Mouse (Mus musculus) thymus, postnatal 14 days (tissue): ENCODE data around the gene Akap5.
A peak's percentile ranks its signal among the peaks of the same experiment; 100 is the strongest.

Source experiments
- DNase-seq: peaks from one replicate; pipeline ENCODE4 v3.0.0; 2021

Gene Akap5

DNA sequence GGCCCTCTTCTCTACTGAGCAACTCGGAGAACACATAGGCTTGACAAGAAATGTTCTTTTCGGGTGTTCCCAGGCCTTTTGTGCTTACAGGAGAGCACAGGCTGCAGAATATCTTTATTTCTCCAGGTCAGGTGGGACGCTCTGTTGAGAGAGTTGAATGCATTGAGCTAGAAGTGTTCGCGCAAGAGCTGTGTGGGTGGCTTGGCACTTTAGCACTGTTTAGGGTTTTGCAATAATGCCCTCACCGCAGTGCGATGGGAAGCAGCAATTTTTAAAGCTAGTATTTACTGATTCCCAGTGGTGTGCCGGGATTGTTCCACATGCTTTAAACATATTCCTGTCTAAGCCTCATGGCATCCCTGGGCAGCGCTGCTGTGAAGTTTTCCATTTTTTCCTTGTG, 13.5 kb upstream of the Akap5 start:
- DNase-seq = no peak

GRCm38 (mm10) chr12:76311951-76312350, 12.7 kb upstream of the Akap5 start:
- DNase-seq = no peak

DNA sequence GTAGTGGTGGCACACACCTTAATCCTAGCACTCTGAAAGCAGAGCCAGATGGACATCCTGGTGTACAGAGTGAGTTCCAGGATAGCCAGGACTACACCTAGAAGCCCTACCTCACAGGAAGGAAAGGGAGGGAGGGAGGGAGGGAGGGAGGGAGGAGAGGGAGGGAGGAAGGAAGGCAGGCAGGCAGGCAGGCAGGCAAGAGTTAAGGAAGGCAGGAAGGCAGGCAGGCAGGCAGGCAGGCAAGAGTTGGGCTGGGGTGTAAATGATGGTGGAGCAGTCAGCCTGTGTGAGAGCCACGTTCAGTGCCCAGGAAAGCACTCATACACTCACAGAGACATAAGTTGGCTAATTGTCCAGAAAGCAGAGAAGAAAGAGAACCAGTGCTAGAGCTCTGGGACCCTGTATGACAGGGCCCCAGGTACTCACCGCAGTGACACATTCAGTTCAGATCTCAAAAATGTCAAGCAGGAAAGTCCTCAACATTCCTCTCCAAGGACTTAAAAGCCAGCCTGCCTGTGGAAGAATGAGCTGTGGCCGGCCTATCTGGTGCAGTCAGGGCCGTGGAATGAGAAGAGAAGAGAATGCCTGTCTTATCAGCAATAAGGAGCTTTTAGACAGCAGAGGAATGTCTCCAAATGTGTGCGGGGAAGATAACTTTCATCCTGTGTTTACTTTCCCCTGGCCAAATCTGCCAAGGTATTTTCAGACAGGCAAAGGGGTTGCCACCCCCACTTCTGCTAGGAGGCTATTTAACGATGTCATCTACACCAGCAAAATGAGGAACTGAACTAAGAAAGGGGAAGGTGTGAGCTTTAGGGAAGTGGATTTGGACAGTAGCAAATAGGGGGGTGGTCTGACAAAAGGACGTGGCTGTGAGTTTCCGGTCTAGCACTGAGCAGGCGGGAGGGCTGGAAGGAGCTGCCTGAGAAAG, 6.1 kb upstream of the Akap5 start:
- no peak for DNase-seq

DNA sequence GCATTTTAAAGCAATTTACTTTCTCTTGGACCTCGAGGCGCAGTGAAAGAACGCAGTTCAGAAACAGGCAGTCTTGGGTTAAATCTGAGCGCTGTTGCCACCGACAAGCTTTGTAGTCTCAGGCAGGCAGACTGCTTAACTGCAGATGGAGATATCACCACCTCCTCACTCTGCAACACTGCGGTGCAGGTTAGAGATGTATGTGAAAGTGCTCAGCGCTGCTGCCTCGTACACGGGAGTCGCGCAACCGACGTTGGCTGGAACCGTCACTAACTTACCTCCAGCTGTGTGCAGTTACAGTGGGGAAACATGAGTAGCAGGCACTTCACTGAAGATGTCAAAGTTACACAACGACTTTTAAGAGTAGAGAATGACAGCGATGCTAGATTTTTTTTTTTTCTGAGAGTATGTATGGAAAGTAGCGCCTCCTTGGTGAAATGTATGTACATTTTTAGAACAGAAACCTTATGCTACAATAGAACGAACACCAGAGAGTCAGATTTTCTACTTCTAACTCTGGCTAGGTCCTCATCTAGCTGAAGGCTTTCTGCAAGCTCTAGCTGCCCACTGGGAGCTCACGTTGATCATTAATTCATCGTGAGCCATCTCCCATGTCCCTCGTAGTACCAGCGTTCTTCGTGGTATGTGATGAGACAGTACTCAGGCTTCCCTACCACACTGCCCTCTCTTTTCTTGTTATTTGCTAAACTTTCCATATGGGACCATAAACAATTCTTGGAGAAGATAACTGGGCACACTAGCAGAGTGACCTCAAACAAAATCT, 1.9 kb downstream of the Akap5 start:
- no peak for DNase-seq

DNA sequence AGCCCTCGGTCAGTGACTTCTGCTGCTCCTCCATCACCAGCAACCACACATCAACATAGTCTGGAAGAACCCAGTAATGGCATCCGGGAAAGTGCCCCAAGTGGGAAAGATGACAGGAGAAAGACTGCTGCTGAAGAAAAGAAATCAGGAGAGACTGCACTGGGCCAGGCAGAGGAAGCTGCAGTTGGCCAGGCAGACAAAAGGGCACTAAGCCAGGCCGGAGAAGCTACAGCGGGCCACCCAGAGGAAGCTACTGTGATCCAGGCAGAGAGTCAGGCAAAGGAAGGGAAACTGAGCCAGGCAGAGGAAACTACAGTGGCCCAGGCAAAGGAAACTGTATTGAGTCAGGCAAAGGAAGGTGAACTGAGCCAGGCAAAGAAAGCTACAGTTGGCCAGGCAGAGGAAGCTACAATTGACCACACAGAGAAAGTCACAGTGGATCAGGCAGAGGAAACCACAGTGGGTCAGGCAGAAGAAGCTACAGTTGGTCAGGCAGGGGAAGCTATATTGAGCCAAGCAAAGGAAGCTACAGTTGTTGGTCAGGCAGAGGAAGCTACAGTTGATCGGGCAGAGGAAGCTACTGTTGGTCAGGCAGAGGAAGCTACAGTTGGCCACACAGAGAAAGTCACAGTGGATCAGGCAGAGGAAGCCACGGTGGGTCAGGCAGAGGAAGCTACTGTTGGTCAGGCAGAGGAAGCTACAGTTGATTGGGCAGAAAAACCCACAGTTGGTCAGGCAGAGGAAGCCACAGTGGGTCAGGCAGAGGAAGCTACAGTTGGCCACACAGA, 4.1 kb downstream of the Akap5 start:
- DNase-seq = no peak

GRCm38 (mm10) chr12:76333688-76334087, 9.0 kb downstream of the Akap5 start:
- no peak for DNase-seq

DNA sequence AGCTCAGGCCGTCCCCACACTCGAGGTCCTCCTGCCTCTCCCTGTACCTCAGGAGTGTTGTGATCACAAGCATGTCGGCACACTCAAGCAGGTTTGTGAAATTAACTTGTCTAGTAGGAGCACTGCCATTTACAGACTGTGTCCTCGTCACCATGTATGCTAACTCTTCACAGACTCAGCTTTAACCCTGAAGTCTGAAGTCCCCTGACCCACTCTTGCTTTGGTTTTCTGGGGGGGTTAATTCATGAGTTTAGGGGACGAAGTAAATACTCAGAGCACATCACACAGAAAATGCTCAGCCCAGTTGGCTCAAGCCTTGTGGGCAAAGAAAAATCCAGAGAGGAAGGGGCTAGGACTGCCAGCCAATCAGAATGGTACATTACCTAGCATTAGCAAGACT, 10.9 kb downstream of the Akap5 start:
- DNase-seq = no peak

GRCm38 (mm10) chr12:76336111-76336965, 11.6 kb downstream of the Akap5 start:
- DNase-seq = no peak

DNA sequence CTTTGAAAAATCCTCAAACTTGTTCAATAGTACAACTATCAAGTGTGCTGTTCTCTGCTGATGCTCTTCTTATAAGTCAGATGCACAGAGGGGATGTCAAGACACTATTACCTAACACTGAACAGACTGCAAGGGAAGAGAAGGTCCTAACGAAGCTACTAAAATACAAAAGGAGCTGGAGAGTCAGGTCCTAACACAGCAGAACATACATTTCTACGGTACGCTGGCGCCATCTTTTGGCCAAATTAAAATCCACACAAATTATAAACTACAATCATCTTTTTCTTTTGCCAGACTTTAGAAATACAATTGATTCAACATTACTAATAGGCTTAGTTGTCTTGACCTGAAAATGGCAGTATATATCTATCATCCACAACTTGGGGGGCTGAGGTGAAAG, 16.4 kb downstream of the Akap5 start:
- DNase-seq = peak; percentile 64

- peak; percentile 66 for DNase-seq
Measured at GRCm38 (mm10) chr12:76345759-76346455, 21.2 kb downstream of the Akap5 start.

DNA sequence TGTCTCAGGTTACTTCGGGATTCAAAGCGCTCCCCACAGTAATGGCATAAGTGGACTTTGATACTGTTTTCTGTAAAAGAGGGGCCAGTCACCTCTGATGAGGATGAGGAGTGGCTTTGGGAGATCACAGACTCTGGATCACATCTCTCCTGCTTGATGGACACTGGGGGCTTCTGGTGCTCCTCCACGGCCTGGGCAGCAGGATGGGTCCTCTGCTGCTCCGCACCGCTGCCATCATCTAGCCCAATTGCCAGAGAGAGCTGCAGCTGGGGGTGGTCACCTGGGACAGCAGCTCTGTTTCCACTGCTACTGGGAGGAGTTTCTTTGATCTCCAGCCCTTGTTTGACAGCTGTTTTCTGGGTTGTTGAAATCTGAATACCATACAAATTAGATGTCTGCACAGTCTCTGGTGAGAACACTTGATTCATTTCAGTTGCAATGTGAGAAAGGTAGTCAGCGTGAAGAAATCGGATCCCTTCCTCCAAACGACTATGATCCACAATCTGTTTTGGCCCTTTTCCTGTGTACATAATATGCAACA, 25.1 kb downstream of the Akap5 start:
- no peak for DNase-seq

DNA sequence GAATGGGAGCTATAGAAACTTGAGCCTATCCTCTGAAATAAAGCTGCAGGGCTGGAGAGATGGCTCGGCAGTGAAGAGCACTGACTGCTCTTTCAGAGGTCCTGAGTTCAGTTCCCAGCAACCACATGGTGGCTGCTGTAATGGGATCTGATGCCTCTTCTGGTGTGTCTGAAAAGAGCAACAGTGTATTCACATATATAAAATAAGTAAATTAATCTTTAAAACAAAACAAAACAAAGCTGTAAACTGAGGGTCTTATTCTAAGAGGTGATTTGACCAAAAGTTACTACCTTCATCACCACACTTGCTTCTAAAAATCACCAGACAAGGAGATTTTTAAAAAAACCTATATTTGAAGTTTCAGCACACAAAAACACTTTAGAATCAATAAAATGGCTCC, 36.2 kb downstream of the Akap5 start:
- no peak for DNase-seq

- DNase-seq = no peak
Measured at GRCm38 (mm10) chr12:76361405-76362302, 37.0 kb downstream of the Akap5 start.

- peak; percentile 52 for DNase-seq
Measured at GRCm38 (mm10) chr12:76362303-76362676, 37.6 kb downstream of the Akap5 start.

DNA sequence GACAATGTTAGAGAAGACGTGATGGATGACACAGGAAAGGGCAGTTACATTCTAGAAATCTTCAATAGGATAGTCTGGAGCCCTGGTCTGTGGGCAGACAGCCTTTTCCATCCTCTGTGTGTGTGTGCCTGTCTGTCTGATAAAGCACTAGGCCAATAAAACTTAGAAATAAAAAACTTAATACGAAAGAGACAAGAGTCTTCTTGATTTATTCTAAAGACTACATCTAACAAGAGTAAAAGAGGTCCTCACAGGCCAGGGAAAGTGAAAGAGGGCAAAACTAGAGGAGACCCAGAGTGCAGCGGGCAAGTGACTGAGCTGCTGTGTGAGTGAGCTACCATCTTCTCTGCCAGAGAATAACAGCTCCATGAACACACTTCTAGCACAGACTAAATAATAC, 41.6 kb downstream of the Akap5 start:
- DNase-seq = no peak

DNA sequence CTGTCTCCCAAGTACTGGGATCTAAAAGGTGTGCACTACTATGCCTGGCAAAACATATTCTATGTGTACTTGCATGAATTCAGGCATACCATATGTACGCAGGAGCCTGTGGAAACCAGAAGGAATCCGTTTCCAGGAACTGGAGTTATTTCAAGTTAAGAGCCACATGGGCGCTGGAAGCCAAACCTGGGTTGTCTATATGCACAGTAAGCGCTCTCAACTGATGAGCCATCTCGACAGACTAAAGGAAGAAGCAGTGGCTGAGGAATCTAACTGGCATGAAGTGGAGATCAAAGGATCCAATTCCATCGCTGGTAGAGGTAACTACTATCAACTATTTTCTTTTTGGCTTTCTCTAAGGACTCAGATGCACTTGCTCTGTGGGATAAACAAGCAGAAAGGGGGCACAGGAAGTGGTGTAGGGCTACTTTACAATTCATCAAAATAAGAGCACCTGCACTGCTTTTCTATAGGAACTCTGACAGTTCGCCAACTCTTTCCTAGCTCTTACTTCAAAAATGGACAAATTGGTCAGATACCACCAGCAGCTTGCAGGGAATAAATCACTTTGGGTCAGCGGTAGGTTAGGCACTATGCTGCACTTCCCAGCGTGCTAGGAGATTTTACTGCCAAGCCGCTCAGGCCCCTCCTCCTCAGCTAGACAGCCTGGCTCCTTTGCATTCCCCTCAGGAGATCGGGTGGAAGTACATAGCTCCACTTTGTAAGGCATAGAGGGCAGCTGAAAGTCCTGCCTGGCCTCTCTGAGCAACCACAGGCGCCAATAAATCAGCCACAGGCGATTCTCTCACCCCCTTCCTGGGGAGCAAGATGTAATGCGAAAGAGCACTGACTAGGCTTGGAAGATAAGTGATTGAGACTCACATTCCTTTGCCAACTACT, 42.7 kb downstream of the Akap5 start:
- DNase-seq = peak; percentile 61

DNA sequence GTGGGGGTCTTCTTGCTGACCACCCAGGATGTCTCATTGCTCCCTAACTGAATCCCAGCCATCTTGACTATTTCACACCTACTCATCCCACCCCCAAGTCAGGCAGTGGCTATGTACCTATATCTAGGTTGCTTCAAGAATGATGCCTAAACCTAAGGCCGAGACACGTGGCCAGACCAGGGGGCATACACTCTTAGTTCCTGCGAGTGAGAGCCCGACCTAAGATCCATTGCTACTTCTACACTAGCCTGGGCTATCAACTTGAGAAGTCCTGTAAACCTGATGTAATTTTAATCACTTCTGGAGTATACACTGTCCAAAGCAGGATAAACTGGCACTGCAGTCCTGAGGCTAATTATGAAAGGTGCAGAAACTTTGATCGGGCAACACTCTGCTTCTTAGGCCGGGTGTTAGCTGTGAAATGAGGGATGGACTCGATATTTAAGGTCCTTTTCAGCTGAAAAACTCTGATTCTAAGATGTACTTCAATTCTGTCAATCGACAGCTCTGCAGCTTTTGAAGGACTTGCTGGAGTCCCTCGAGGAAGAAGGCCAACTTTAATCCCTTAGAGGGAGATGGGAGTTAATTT, 43.6 kb downstream of the Akap5 start:
- no peak for DNase-seq

GRCm38 (mm10) chr12:76368790-76369205, 44.1 kb downstream of the Akap5 start:
- no peak for DNase-seq
